Mouse (Mus musculus) heart, embryonic 11.5 days (tissue): Measurements from ENCODE around the gene Plxna4. TPM values are rescaled to one million over a fixed set of nuclear protein-coding genes. Genes with fewer than 3 reads are reported as not detected.

ENCODE experiments used
- ATAC-seq: fragments of 200-750 bp; cut with Nextera tagmentation; replicated peaks from 2 replicates; pipeline ENCODE4 v1.8.0; 2017; ENCODE audit warnings: moderate library complexity; ENCODE audit not compliant: insufficient number of reproducible peaks, low FRiP score, low TSS enrichment
- H3K27ac ChIP-seq: fragments of 300-500 bp; sonication (generic); 2 replicates; pipeline ENCODE4 v1.5.1; 2014; ENCODE audit warnings: mild to moderate bottlenecking, low read depth, low read length
- H3K27me3 ChIP-seq: fragments of 300-500 bp; sonication (generic); 2 replicates; pipeline ENCODE4 v1.6.1; 2014; ENCODE audit warnings: mild to moderate bottlenecking, low read length, mixed read lengths; ENCODE audit not compliant: control insufficient read depth, insufficient read depth
- H3K36me3 ChIP-seq: fragments of 300-500 bp; sonication (generic); 2 replicates; pipeline ENCODE4 v1.6.1; 2014; ENCODE audit warnings: mild to moderate bottlenecking, low read length, moderate library complexity, mixed read lengths; ENCODE audit not compliant: control insufficient read depth, insufficient read depth
- H3K4me1 ChIP-seq: fragments of 300-500 bp; sonication (generic); 2 replicates; pipeline ENCODE4 v1.6.1; 2014; ENCODE audit warnings: low read length; ENCODE audit not compliant: control insufficient read depth, insufficient read depth
- H3K4me2 ChIP-seq: fragments of 300-500 bp; sonication (generic); 2 replicates; pipeline ENCODE4 v1.6.1; 2014; ENCODE audit warnings: mild to moderate bottlenecking, moderate library complexity
- H3K4me3 ChIP-seq: fragments of 300-500 bp; sonication (generic); 2 replicates; pipeline ENCODE4 v1.5.1; 2014; ENCODE audit warnings: low read depth, low read length
- H3K9ac ChIP-seq: fragments of 300-500 bp; sonication (generic); 2 replicates; pipeline ENCODE4 v1.6.1; 2014; ENCODE audit warnings: mild to moderate bottlenecking, low read depth, low read length, moderate library complexity
- H3K9me3 ChIP-seq: fragments of 300-500 bp; sonication (generic); replicated peaks from 2 replicates; pipeline ENCODE4 v1.6.1; 2016; ENCODE audit warnings: low read length; ENCODE audit not compliant: control insufficient read depth
- WGBS: fragments of 180-500 bp; shearing (Covaris S2); extraction: QIAGEN DNeasy Blood & Tissue Kit; methylation state at CpG from one replicate; pipeline ENCODE4 v1.1.7; 2014; ENCODE audit not compliant: insufficient replicate concordance; 5-methylcytosine and 5-hydroxymethylcytosine counted together
- polyA plus RNA-seq: library from polyadenylated mRNA; unstranded; fragments of >200 nt; fragmentation: Nextera tagmentation; extraction: Ambion mirVana; gene quantifications from 2 replicates; pipeline ENCODE4 v1.2.1, GENCODE M21; 2014

Plxna4 gene
- polyA plus RNA-seq, 1 experiment from 2014 or later: 9.1 TPM

DNA sequence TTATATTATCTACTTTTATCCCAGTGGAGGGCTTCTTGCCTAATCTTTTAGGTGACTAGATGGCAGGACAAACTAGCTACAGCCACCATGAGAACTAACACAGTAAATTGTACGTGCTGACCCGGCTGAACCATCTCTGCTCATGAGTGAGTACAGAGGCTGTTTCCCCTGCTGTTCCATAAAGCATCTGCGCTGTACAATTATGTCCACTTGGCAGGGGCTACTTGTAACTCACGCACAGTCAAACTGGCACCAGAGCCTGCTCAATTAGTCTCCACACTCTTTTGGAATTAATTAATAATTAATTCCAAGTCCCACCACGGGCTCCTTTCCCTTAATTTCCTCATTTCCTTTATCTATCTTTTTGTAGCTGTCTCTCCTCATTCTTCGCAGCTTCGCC, 335.8 kb downstream of the Plxna4 start:
- no peaks in the 10 kb centered on the region for H3K36me3 ChIP-seq
- WGBS: 86% methylated on average over 7 of the region's 7 CpGs
- H3K4me3 ChIP-seq: no peak overlapping the region
- H3K4me2 ChIP-seq: no peak overlapping the region
- no peak overlapping the region for H3K27ac ChIP-seq
- no peaks in the 10 kb centered on the region for H3K9me3 ChIP-seq
- ATAC-seq: no peak
- H3K4me1 ChIP-seq: no peaks in the 10 kb centered on the region
- H3K9ac ChIP-seq: no peak overlapping the region
- no peaks in the 10 kb centered on the region for H3K27me3 ChIP-seq

DNA sequence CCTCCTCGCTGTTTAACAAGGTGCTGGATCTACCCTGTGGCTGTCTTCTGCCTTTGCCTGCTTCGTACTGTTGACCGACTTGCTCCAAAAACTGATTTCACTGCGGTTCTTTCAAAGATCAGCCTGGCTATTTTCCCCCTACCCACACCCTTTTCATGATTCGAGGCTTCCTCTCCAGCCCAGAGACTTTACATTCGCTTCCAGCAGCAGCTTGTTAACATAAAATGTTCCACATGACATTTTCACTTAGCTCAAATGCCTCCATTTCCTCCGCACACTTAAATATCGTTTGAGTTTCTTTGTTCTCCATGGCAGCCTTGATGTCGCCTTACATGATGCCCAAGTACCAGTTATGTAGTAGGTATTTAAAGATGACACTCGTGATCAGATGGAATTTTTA, 336.3 kb downstream of the Plxna4 start:
- H3K4me3 ChIP-seq: no peak overlapping the region
- no peak for ATAC-seq
- no peak overlapping the region for H3K27ac ChIP-seq
- H3K9me3 ChIP-seq: no peaks in the 10 kb centered on the region
- H3K36me3 ChIP-seq: no peaks in the 10 kb centered on the region
- H3K27me3 ChIP-seq: no peaks in the 10 kb centered on the region
- H3K9ac ChIP-seq: no peak overlapping the region
- H3K4me2 ChIP-seq: no peak overlapping the region
- 83% methylated on average over 10 of the region's 10 CpGs for WGBS
- H3K4me1 ChIP-seq: no peaks in the 10 kb centered on the region

DNA sequence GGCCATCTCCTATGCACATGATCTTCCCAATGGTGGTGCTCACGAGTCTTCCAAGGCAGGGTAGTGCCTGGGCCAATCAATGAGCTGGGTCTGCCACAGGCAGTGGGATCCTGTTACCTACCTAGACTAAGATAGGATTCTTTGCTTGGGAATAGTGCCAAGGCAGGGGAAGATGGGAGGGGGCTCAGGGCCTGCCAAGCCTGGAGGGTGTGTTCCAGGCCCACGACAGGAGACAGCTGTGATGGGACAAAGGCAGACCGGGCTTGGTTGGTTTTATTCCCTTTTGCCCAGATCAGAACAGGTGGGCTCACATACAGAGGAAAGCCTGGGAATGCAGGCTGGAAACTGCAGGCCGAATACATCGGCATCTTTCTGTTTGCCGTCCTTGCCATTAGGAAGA, 342.0 kb downstream of the Plxna4 start:
- H3K36me3 ChIP-seq: no peaks in the 10 kb centered on the region
- H3K4me1 ChIP-seq: peaks cover 7% of the 10 kb centered on the region; the same call in 1 of the 2 replicates
- H3K4me3 ChIP-seq: no peak overlapping the region
- no peak overlapping the region for H3K9ac ChIP-seq
- H3K27me3 ChIP-seq: no peaks in the 10 kb centered on the region
- 67% methylated on average over 6 of the region's 6 CpGs for WGBS
- no peak overlapping the region for H3K4me2 ChIP-seq
- H3K9me3 ChIP-seq: no peaks in the 10 kb centered on the region
- no peak for ATAC-seq
- H3K27ac ChIP-seq: no peak overlapping the region

DNA sequence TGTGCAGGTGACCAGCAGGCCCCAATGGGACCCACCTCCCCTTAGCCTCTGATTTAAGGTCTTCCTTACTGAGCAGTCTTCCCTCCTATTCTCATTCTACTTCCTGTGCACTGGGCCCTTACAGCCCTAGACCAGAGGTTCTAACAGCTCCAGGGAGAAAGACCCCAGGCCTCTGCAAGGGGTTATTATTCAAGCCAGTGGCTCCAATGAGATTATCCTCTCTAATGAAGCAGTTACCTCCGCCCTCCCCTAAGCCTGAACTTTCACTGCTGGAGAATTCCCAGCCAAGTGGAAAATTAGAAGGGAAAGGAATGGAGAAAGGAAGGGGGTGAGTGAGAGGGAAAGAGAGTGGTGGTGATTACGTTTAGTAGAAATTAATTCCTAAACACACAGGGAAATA, 345.0 kb downstream of the Plxna4 start:
- H3K4me3 ChIP-seq: no peak overlapping the region
- H3K9me3 ChIP-seq: no peaks in the 10 kb centered on the region
- no peaks in the 10 kb centered on the region for H3K27me3 ChIP-seq
- no peak overlapping the region for H3K9ac ChIP-seq
- no peak overlapping the region for H3K4me2 ChIP-seq
- WGBS: 68% methylated on average over 2 of the region's 2 CpGs
- H3K4me1 ChIP-seq: peaks cover 7% of the 10 kb centered on the region; the same call in 1 of the 2 replicates
- H3K27ac ChIP-seq: no peak overlapping the region
- ATAC-seq: no peak
- no peaks in the 10 kb centered on the region for H3K36me3 ChIP-seq

DNA sequence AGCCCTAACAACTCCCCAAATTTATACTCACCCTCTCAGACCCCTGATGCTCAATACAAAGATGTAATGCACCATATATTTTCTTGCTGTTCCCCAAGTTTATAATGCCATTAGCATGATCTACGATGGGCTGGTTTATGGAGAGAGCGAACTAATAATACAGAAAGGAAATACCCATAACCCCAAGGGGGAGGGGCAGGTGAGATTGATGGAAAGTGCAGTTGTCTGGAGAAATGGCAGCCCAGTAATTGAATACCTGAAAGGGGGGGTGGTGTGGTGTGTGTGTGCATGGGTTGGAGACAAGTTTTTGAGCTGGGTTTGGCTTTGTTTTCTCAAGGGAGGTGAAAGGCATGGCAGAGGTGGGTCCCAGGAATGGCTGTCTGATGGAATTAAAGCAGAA, 356.6 kb downstream of the Plxna4 start:
- Histone ChIP-seq H3K9me3 (no peaks in the 10 kb centered on the region), H3K9ac (no peak overlapping the region), H3K4me1 (no peaks in the 10 kb centered on the region), H3K4me2 (no peak overlapping the region), H3K4me3 (no peak overlapping the region), H3K27me3 (no peaks in the 10 kb centered on the region), H3K36me3 (peaks cover 4% of the 10 kb centered on the region; the same call in 1 of the 2 replicates), H3K27ac (no peak overlapping the region)
- no peak for ATAC-seq
- WGBS: 86% methylated on average over 2 of the region's 2 CpGs

DNA sequence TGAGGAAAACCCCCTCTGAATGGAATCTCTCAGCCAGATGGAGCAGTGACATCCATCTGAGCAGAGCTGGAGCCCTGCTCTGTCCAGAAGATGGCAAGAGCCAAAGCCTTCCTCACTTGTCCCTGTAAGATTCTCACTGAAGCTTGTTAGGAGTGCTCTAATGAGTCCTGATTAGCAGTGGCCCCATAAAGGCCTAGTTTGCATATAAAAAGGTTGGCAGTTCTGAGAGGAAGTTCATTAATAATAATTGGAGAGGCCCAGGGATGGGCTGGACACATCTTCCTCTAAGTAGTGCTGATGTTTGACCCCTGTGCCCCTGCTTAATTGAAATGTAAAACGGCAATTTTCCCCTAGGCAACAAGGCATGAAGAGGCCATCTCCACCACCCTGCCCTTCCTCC, 361.4 kb downstream of the Plxna4 start:
- H3K4me3 ChIP-seq: no peak overlapping the region
- H3K36me3 ChIP-seq: no peaks in the 10 kb centered on the region
- H3K27me3 ChIP-seq: no peaks in the 10 kb centered on the region
- no peak overlapping the region for H3K9ac ChIP-seq
- no peak overlapping the region for H3K4me2 ChIP-seq
- H3K9me3 ChIP-seq: no peaks in the 10 kb centered on the region
- no peak for ATAC-seq
- H3K27ac ChIP-seq: no peak overlapping the region
- H3K4me1 ChIP-seq: no peaks in the 10 kb centered on the region
- 57% methylated on average over 1 of the region's 1 CpGs for WGBS

DNA sequence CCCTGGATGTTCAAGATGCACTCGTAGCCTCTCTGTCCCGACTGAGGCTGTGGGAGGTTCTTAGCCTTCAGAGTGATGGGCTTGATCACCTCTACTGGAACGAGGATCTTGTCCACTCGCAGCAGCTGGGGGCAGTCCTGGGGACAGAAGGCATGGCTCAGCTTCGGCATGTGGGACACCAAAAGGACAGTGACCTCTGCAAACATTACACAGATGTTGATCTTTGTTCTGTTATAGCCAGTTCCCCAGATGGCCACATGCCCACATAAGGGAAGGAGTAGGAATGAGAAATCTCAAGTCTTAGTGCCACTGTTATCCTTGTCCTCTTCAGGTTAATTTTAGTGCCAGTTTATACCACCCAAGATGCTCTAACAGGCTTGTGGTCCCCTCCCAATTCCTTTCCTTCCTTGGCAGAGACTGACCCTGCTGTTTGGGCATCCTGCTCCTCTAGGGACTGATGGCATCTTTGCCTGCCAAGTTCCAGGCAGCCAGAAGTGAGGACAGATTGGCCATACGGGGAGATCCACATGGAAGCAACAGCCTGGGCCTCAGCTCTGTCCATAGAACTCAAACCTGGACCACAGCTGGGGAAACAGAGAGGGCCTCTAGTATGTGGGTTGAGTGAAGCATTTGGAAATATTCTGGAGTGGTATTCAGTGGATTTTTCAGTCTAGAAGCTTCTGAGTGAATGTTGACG, 363.8 kb downstream of the Plxna4 start:
- no peak overlapping the region for H3K4me2 ChIP-seq
- no peak for ATAC-seq
- no peaks in the 10 kb centered on the region for H3K9me3 ChIP-seq
- no peak overlapping the region for H3K4me3 ChIP-seq
- WGBS: 69% methylated on average over 7 of the region's 7 CpGs
- H3K36me3 ChIP-seq: no peaks in the 10 kb centered on the region; the same call in 1 of the 2 replicates
- H3K9ac ChIP-seq: no peak overlapping the region
- H3K27ac ChIP-seq: no peak overlapping the region
- peaks cover 5% of the 10 kb centered on the region; the same call in 1 of the 2 replicates for H3K4me1 ChIP-seq
- H3K27me3 ChIP-seq: no peaks in the 10 kb centered on the region

DNA sequence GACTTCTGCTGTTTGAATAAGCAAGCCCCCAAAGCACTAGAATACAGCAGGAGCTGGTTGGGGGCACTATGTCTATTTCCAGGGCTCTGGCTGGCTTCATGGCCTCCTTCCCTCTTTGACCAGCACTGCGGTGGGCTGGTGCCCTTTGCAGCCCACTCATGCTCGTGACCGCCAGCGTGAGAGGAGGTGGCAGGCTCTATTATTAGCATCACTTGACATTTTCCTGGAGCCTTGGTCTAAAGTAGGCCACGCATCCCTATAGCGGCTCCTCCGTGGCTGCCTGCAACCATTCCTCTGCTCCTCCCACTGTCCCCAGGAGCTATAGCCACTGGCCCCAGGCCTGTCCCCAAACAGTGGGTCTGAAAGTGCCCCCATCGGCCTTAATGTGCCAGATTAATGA, 367.2 kb downstream of the Plxna4 start:
- 59% methylated on average over 8 of the region's 8 CpGs for WGBS
- Histone ChIP-seq H3K36me3 (peaks cover 3% of the 10 kb centered on the region; the same call in 1 of the 2 replicates), H3K4me3 (no peak overlapping the region), H3K9me3 (no peaks in the 10 kb centered on the region), H3K9ac (no peak overlapping the region), H3K27me3 (no peaks in the 10 kb centered on the region), H3K27ac (peak overlapping the region; percentile 6; the same call in 1 of the 2 replicates), H3K4me1 (peaks cover 5% of the 10 kb centered on the region; the same call in 1 of the 2 replicates), H3K4me2 (no peak overlapping the region)
- no peak for ATAC-seq

DNA sequence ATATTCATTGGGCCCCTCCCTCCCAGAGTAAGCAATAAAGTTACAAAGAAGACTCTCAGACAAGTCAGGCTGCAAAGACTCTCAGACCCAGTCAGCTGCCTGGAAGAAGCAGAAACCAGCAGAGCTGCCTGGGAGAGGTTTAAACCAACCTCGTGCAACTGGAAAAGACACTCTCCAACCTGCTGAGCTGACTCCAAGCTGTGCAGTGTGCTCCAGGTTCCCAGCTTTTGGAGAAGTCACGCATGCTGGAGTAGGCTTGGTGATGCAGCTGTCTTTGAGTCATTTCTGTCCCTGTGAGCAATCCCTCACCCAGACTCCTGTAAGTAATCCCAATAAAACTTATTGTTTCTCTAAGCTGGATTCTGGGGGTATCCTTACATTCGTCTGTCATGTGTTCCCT, 369.4 kb downstream of the Plxna4 start:
- Histone ChIP-seq H3K9me3 (no peaks in the 10 kb centered on the region), H3K4me3 (no peak overlapping the region), H3K36me3 (peaks cover 3% of the 10 kb centered on the region; the same call in 1 of the 2 replicates), H3K9ac (no peak overlapping the region), H3K27me3 (no peaks in the 10 kb centered on the region), H3K4me1 (peaks cover 5% of the 10 kb centered on the region; the same call in 1 of the 2 replicates), H3K27ac (no peak overlapping the region), H3K4me2 (no peak overlapping the region)
- WGBS: 70% methylated on average over 3 of the region's 3 CpGs
- ATAC-seq: no peak
